ENCODE assay signal across 9 mouse cellular contexts in the genomic region with DNA sequence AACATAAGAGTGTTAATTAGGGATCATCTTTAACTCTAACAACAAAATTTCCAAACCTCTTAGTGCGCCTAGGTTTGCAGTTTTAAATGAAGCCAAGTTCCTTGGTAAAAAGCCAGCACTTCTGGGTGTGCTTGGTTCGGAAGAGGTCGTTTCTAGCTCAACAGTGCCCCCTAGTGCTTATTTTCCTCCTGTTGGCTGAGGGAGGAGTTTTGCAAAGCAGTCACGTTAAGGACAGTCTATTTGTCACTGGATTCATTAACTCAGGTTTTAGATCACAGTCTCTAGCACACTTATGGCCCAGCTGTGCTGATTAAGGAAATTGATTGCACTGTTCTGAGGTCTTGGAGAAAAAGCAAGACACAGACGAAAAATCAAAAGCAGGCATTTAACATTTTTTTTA. TPM values are rescaled to one million over a fixed set of nuclear protein-coding genes. Genes with fewer than 3 reads are reported as not detected.
A peak's percentile ranks its signal among the peaks of the same experiment; 100 is the strongest.
DNase-seq lines count a peak whose midpoint lies in the region; ATAC-seq and TF ChIP-seq lines count a peak whose summit lies in the region.
"Had no signal": no experiment of that assay in that cellular context is flagged by ENCODE, and none has a peak within 500 bp of the region (broad histone marks: within the 10 kb centered on the region; RNA-seq: fewer than 3 reads in every experiment).

No protein-coding gene starts in this region.

- H3K27me3 ChIP-seq in forebrain, postnatal 0 days (ENCODE audit: insufficient read depth, low read length): no peaks in the 10 kb centered on the region
- no peaks in the 10 kb centered on the region for H3K27me3 ChIP-seq in hindbrain, embryonic 16.5 days (replicated peaks; ENCODE audit: control insufficient read depth, insufficient read depth, low read length)
- H3K27me3 ChIP-seq: stomach, embryonic 15.5 days had no signal

- peak; percentile 82 for TF ChIP-seq CTCF in forebrain, postnatal 0 days (IDR thresholded peaks at IDR 0.05; ENCODE audit: low read depth)

- no peak overlapping the region for H3K9ac ChIP-seq in forebrain, postnatal 0 days
- H3K9ac ChIP-seq in hindbrain, embryonic 16.5 days (ENCODE audit: low read depth, low read length): no peak overlapping the region
- H3K9ac ChIP-seq: stomach, embryonic 15.5 days had no signal

- no peaks in the 10 kb centered on the region for H3K4me1 ChIP-seq in forebrain, postnatal 0 days (ENCODE audit: insufficient read depth)
- no peaks in the 10 kb centered on the region for H3K4me1 ChIP-seq in hindbrain, embryonic 16.5 days (ENCODE audit: control insufficient read depth, insufficient read depth, low read depth, low read length)
- H3K4me1 ChIP-seq: stomach, embryonic 15.5 days had no signal

- H3K4me3 ChIP-seq in forebrain, postnatal 0 days (ENCODE audit: low read depth, low read length): no peak overlapping the region
- H3K4me3 ChIP-seq in hindbrain, embryonic 16.5 days (ENCODE audit: low read length): no peak overlapping the region
- H3K4me3 ChIP-seq: stomach, embryonic 15.5 days had no signal

- ATAC-seq in forebrain, postnatal 0 days: peak; percentile 77
- peak; percentile 75 for ATAC-seq in hindbrain, embryonic 16.5 days

- H3K36me3 ChIP-seq in forebrain, postnatal 0 days (ENCODE audit: insufficient read depth): no peaks in the 10 kb centered on the region
- no peaks in the 10 kb centered on the region for H3K36me3 ChIP-seq in hindbrain, embryonic 16.5 days (ENCODE audit: control insufficient read depth, insufficient read depth, low read length)

- WGBS in forebrain, postnatal 0 days: 6% methylated on average over 5 of the region's 5 CpGs
- WGBS in hindbrain, embryonic 16.5 days: 9% methylated on average over 5 of the region's 5 CpGs

- H3K4me2 ChIP-seq in forebrain, postnatal 0 days (ENCODE audit: low read depth): no peak overlapping the region
- H3K4me2 ChIP-seq in hindbrain, embryonic 16.5 days (ENCODE audit: low read length): no peak overlapping the region
- H3K4me2 ChIP-seq: stomach, embryonic 15.5 days had no signal

- H3K9me3 ChIP-seq in forebrain, postnatal 0 days (ENCODE audit: low read length): no peaks in the 10 kb centered on the region
- H3K9me3 ChIP-seq in hindbrain, embryonic 16.5 days (ENCODE audit: control insufficient read depth, low read length): no peaks in the 10 kb centered on the region
- H3K9me3 ChIP-seq: stomach, embryonic 15.5 days had no signal

- peak; percentile 67 for DNase-seq in ovary, adult 18-20 months (ENCODE audit: low spot score)
- DNase-seq in ovary, postnatal 10 days (ENCODE audit: low spot score): no peak
- peak; percentile 78 for DNase-seq in cerebellum, adult 8-10 months
- DNase-seq in forebrain, postnatal 0 days: peak; percentile 92
- DNase-seq in layer of hippocampus, postnatal 14 days (ENCODE audit: low spot score in 2 of 2): peak; percentile 63 to 86
- DNase-seq in lung, postnatal 36 days: peak; percentile 95
- peak; percentile 87 for DNase-seq in skeletal muscle tissue, adult 2 months (ENCODE audit: low read depth, low spot score)

- H3K27ac ChIP-seq in forebrain, postnatal 0 days (ENCODE audit: low read depth, low read length): no peak overlapping the region
- no peak overlapping the region for H3K27ac ChIP-seq in hindbrain, embryonic 16.5 days (ENCODE audit: low read depth, low read length)
- H3K27ac ChIP-seq: stomach, embryonic 15.5 days had no signal

RNA-seq across cellular contexts. Expression of gene Prickle1, which starts 19.8 kb away (rescaled TPM):
- 15.1 and 16.3 TPM in 2 replicates for total RNA-seq in forebrain, postnatal 0 days (2014; rRNA removed)
- polyA plus RNA-seq in forebrain, postnatal 0 days (2015; fragmentation: Nextera tagmentation; extraction: Ambion mirVana): 15.4 and 15.6 TPM in 2 replicates
- polyA plus RNA-seq in hindbrain, embryonic 16.5 days (2015; fragmentation: Nextera tagmentation; extraction: Ambion mirVana): 20.1 and 21.6 TPM in 2 replicates
- total RNA-seq in layer of hippocampus, postnatal 14 days (2021): 10 to 100 TPM; 53.5 to 61.8 TPM
